Mouse (Mus musculus): ENCODE measurements at regions not wholly inside any gene's neighbourhood (a gene's known extent, or its start where the extent isn't known, plus 50 kb on each side); places are given as distances from the start of the nearest gene placed in this dataset.

DNA sequence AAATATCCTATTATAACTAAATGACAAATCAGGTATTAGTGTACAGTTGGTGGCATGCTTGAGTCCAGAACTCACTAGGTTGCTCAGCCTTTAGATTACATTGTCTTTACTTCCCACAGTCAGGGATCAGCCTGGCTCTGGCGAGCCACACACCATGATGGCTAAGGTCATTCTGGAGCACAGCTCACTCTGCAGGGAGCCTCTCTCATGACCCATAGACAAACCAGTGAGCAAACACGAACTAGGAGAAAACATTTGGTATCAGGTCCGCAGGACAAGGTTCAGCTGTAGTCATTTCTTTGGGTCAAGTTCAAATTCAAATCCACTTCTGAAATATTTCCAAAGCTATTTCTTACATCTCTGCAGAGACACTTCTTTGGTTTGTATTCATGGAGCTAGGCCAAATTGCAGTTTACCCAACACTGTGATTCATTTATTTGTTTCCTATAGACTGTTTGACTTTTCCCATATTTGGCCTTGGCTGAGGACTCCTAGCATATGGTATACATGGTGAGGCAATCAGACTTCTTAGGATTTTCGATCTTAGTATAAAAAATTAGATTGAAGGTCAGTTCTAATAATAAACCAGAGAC is 64.5 kb upstream of the Eed start:
- no peak for ATAC-seq (ENCODE audit: extremely low read depth, insufficient number of reproducible peaks, low FRiP score, poor library complexity, severe bottlenecking)
- Histone ChIP-seq H3K4me1 (ENCODE audit: insufficient read depth, low read depth, low read length) (peaks cover 16% of the 10 kb centered on the region), H3K9me3 (replicated peaks) (no peaks in the 10 kb centered on the region), H3K36me3 (replicated peaks) (no peaks in the 10 kb centered on the region), H3K4me3 (ENCODE audit: low read depth, low read length) (no peak overlapping the region), H3K27me3 (ENCODE audit: insufficient read depth, low read length) (peaks cover 15% of the 10 kb centered on the region)
- no peak for TF ChIP-seq TAL1 (conservative IDR thresholded peaks at IDR 0.05; ENCODE audit: low read depth, low read length)
- no peak for DNase-seq (ENCODE audit: low spot score)

DNA sequence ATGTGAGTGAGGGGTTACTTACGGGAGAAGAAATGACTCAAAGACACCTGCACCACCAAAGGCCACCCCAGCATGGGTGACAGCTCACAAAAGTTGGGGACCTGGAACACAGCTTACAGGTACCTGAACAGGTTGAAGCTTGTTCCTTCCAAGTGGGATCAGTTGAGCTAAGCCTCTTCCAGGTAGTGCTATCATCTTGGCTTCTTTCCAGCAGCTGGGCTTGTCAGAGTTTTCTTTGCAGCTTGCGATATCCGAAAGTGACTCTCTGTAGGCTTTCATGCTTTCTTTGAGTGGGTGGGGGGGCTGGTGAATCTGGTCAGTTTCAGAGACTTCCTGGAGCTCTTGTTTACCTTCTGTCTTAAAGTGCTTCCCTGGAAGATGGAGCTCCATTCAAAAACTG is 65.4 kb upstream of the Eed start:
- Histone ChIP-seq H3K27me3 (ENCODE audit: insufficient read depth, low read length) (0 out of 2 replicates have a peak, but pooled peaks cover 8% of the 10 kb centered on the region), H3K4me3 (ENCODE audit: low read depth, low read length) (no peak overlapping the region), H3K9me3 (replicated peaks) (no peaks in the 10 kb centered on the region), H3K36me3 (replicated peaks) (no peaks in the 10 kb centered on the region), H3K4me1 (ENCODE audit: insufficient read depth, low read depth, low read length) (peaks cover 16% of the 10 kb centered on the region)
- no peak for DNase-seq (ENCODE audit: low spot score)
- TF ChIP-seq GATA2 (IDR thresholded peaks at IDR 0.05; ENCODE audit: borderline replicate concordance, low read depth, low read length) (no peak), CTCF (IDR thresholded peaks at IDR 0.05; ENCODE audit: low read depth, low read length) (no peak), TAL1 (conservative IDR thresholded peaks at IDR 0.05; ENCODE audit: low read depth, low read length) (no peak), POLR2AphosphoS5 (IDR thresholded peaks at IDR 0.05; ENCODE audit: insufficient replicate concordance, low read depth, low read length) (no peak), GATA1 (IDR thresholded peaks at IDR 0.05; ENCODE audit: borderline replicate concordance, low read length) (no peak)
- ATAC-seq (ENCODE audit: extremely low read depth, insufficient number of reproducible peaks, low FRiP score, poor library complexity, severe bottlenecking), result no peak

DNA sequence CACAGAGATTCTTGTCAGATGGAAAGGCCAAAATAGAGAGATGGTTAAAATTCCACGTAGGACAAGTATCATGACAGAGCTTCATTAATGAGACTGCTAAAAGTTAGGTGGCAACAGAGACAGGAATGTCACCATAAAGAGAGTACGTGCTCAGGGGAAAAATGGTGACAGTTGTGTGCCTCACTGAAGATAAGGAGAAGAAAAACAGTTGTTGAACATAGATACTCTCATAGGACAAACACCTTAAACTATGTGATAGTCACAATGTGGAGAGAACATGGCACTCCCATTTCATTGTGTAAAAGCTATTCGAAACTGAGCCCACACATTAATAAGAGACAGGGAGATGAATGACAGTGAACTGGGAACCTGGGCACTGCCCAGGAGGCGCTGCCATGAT is 66.1 kb upstream of the Eed start:
- H3K36me3 ChIP-seq (replicated peaks), result no peaks in the 10 kb centered on the region
- DNase-seq (ENCODE audit: low spot score) (no peak), ATAC-seq (ENCODE audit: extremely low read depth, insufficient number of reproducible peaks, low FRiP score, poor library complexity, severe bottlenecking) (no peak)
- no peaks in the 10 kb centered on the region for H3K9me3 ChIP-seq (replicated peaks)
- TF ChIP-seq GATA1 (IDR thresholded peaks at IDR 0.05; ENCODE audit: borderline replicate concordance, low read length), result no peak
- no peak for TF ChIP-seq GATA2 (IDR thresholded peaks at IDR 0.05; ENCODE audit: borderline replicate concordance, low read depth, low read length)
- H3K4me3 ChIP-seq (ENCODE audit: low read depth, low read length), result no peak overlapping the region
- 0 out of 2 replicates have a peak, but pooled peaks cover 8% of the 10 kb centered on the region for H3K27me3 ChIP-seq (ENCODE audit: insufficient read depth, low read length)
- H3K4me1 ChIP-seq (ENCODE audit: insufficient read depth, low read depth, low read length), result peaks cover 14% of the 10 kb centered on the region

DNA sequence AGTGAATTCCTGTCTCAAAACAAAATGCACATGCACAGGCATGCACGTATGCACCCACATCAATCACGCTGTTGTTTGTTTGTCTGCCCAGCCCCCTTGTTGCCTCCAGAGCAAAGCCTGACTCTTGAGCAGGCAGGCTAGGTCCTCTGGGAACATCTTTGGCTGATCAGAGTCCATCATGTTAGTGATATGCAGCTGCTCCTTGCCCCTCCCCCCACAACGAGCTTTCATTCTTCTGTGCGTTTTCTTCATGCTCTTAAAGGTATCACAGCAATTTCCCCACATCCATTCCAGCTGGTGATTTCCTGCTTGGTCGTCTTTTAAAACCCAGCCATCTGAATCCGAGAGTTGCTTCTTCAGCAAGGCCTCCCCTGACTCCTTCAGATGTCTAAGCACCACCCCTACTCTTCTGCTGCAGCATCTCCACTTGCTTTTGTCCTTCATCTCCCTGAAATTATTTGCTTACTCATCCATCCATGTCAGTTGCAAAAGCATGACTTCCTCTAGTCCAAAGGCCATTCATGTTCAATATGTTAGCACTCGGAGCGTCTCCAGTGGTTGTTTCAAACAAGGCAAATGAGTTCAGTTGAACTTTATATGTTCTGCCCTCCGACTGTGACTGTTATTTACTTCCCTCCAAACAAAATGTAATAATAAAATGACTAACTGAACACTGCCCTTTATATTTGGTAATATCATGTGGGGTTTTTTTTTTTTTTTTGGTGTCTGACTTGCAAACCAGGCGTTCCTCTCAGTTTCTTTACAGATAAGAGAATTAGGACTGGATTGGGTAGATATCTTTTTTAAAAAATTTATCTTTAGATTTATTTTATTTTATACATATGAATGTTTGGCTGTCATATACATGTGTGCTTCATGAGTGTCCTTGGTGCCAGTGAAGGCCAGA is 67.9 kb upstream of the Eed start:
- no peak for TF ChIP-seq TAL1 (conservative IDR thresholded peaks at IDR 0.05; ENCODE audit: low read depth, low read length)
- TF ChIP-seq POLR2AphosphoS5 (IDR thresholded peaks at IDR 0.05; ENCODE audit: insufficient replicate concordance, low read depth, low read length), result no peak
- TF ChIP-seq GATA2 (IDR thresholded peaks at IDR 0.05; ENCODE audit: borderline replicate concordance, low read depth, low read length), result no peak
- no peak for TF ChIP-seq CTCF (IDR thresholded peaks at IDR 0.05; ENCODE audit: low read depth, low read length)
- TF ChIP-seq GATA1 (IDR thresholded peaks at IDR 0.05; ENCODE audit: borderline replicate concordance, low read length), result no peak
- no peak for DNase-seq (ENCODE audit: low spot score)
- 0 out of 2 replicates have a peak, but pooled peaks cover 8% of the 10 kb centered on the region for H3K27me3 ChIP-seq (ENCODE audit: insufficient read depth, low read length)
- H3K4me1 ChIP-seq (ENCODE audit: insufficient read depth, low read depth, low read length), result peaks cover 6% of the 10 kb centered on the region
- no peaks in the 10 kb centered on the region for H3K36me3 ChIP-seq (replicated peaks)
- H3K4me3 ChIP-seq (ENCODE audit: low read depth, low read length), result no peak overlapping the region
- ATAC-seq (ENCODE audit: extremely low read depth, insufficient number of reproducible peaks, low FRiP score, poor library complexity, severe bottlenecking), result no peak
- H3K9me3 ChIP-seq (replicated peaks), result no peaks in the 10 kb centered on the region

DNA sequence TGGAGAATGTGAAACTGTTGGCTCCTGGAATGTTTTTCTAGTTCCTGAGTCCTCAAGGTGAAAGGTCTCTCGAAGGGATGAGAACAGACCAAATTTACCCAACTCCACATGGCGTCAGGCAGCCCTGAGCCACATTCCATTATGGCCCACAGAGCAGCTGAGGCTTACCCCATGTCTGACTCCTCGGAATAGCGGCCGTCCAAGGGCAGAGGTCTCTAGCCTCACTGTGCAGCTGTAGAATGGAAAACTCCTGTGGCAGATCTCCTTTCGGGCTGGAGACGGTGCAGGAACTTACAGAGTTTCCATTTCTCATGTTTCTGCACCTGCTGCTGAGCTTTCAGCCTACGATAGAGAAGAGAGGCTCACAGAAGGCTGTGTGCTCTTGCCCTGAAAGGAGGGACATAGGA is 69.1 kb upstream of the Eed start:
- Histone ChIP-seq H3K27me3 (ENCODE audit: insufficient read depth, low read length) (peaks cover 11% of the 10 kb centered on the region; the same call in 1 of the 2 replicates), H3K4me3 (ENCODE audit: low read depth, low read length) (no peak overlapping the region), H3K4me1 (ENCODE audit: insufficient read depth, low read depth, low read length) (peaks cover 6% of the 10 kb centered on the region), H3K9me3 (replicated peaks) (no peaks in the 10 kb centered on the region), H3K36me3 (replicated peaks) (no peaks in the 10 kb centered on the region)
- ATAC-seq (ENCODE audit: extremely low read depth, insufficient number of reproducible peaks, low FRiP score, poor library complexity, severe bottlenecking) (no peak), DNase-seq (ENCODE audit: low spot score) (no peak)
- TF ChIP-seq CTCF (IDR thresholded peaks at IDR 0.05; ENCODE audit: low read depth, low read length) (no peak), TAL1 (conservative IDR thresholded peaks at IDR 0.05; ENCODE audit: low read depth, low read length) (no peak)

DNA sequence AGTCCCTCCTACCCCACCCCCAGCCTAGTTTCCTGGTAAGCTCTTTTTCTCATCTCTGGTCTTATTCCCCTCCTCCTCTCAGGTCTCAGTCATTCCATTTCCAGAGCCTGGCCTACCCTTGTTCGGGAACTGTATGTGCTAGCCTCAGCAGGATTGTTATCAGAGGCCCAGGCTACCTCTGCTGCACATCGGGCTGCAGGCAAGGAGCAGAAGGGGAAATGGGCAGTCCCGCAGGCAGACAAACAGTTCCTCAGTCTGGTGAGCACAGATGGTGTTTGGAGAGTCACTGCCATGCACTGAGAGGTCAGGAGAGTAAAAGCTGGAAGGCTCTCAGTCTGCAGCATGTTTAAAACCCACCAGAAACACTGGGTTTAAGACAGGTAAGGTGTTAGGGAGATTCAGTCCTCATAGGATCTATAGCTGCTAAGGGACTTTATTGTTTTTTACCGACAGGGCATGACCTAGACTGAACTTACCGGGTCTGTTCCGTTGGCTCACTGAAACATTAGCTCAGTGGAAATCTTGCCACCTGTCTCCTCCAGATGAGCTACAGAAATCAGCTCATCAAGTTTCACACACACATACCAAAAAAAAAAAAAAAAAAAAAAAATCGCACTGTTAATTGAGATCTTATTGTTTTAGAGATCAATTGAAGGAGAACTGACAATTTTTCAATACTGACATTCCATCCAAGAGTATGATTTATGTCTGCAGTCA is 74.2 kb upstream of the Eed start:
- TF ChIP-seq TAL1 (conservative IDR thresholded peaks at IDR 0.05; ENCODE audit: low read depth, low read length) (no peak), GATA2 (IDR thresholded peaks at IDR 0.05; ENCODE audit: borderline replicate concordance, low read depth, low read length) (no peak), POLR2AphosphoS5 (IDR thresholded peaks at IDR 0.05; ENCODE audit: insufficient replicate concordance, low read depth, low read length) (no peak), CTCF (IDR thresholded peaks at IDR 0.05; ENCODE audit: low read depth, low read length) (no peak), GATA1 (IDR thresholded peaks at IDR 0.05; ENCODE audit: borderline replicate concordance, low read length) (no peak)
- peaks cover 7% of the 10 kb centered on the region for H3K27me3 ChIP-seq (ENCODE audit: insufficient read depth, low read length)
- no peaks in the 10 kb centered on the region for H3K9me3 ChIP-seq (replicated peaks)
- H3K4me1 ChIP-seq (ENCODE audit: insufficient read depth, low read depth, low read length), result no peaks in the 10 kb centered on the region
- H3K4me3 ChIP-seq (ENCODE audit: low read depth, low read length), result no peak overlapping the region
- H3K36me3 ChIP-seq (replicated peaks), result no peaks in the 10 kb centered on the region
- DNase-seq (ENCODE audit: low spot score), result no peak
- peak; percentile 15; the same call in 1 of the 2 replicates for ATAC-seq (ENCODE audit: extremely low read depth, insufficient number of reproducible peaks, low FRiP score, poor library complexity, severe bottlenecking)
